Mouse (Mus musculus) olfactory bulb, adult 2 months (tissue): Measurements from ENCODE around the gene Gtf2h1. TPM values are rescaled to one million over a fixed set of nuclear protein-coding genes. Genes with fewer than 3 reads are reported as not detected.

ENCODE experiments used
- H3K27ac ChIP-seq: fragments of 200-500 bp; 2 replicates; pipeline ENCODE4 v1.5.1; 2012; ENCODE audit warnings: low read depth, low read length; ENCODE audit not compliant: insufficient read depth
- H3K4me1 ChIP-seq: fragments of 200-500 bp; 2 replicates; pipeline ENCODE4 v1.6.1; 2012; ENCODE audit warnings: low read length; ENCODE audit not compliant: control insufficient read depth, insufficient read depth
- H3K4me3 ChIP-seq: fragments of 200-500 bp; 2 replicates; pipeline ENCODE4 v1.5.1; 2012; ENCODE audit warnings: mild to moderate bottlenecking, low read depth, low read length, moderate library complexity; ENCODE audit not compliant: insufficient read depth
- CTCF ChIP-seq: fragments of 200-500 bp; IDR thresholded peaks from 2 replicates; pipeline ENCODE4 v1.5.1; 2012; ENCODE audit warnings: low read depth, mild to moderate bottlenecking, low read length, moderate library complexity; ENCODE audit not compliant: insufficient read depth
- POLR2A ChIP-seq: fragments of 200-500 bp; IDR thresholded peaks from 2 replicates; pipeline ENCODE4 v1.6.1; 2012; ENCODE audit warnings: mild to moderate bottlenecking, low read depth, low read length, moderate library complexity; ENCODE audit not compliant: insufficient read depth
- WGBS: fragments of 180-500 bp; shearing (Covaris S2); methylation state at CpG from one replicate; pipeline ENCODE4 v1.1.7; 2018; 5-methylcytosine and 5-hydroxymethylcytosine counted together
- polyA plus RNA-seq: library from polyadenylated mRNA; stranded (reverse); fragments of >200 nt; gene quantifications from 2 replicates; pipeline ENCODE4 v1.2.4, GENCODE M21; 2012; ENCODE audit warnings: low replicate concordance; ENCODE audit not compliant: missing spikeins, insufficient read depth, insufficient read length

Gtf2h1 gene
- polyA plus RNA-seq, 1 experiment = not detected

DNA sequence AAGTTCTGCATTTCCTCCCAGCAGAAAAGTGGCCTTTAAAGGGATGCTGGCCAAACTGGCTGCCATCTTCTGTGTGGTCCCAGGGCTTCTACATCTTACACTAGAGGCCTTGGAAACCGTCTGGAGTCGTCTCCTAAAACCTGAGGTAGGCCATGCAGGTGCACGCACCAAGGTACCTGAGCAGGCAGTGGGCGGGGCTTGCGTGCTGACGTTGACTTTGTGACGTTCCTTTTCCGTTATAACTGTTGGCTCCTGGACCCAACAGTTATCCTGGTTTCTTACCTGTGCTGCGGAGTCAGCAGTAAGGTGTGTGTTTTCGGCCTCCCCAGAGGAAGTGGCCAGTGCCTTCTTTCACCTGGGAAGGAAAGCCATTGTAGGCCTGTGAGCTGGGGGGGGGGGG, 65.1 kb downstream of the Gtf2h1 start, which contains the start of gene Ldhc:
TSS of gene Ldhc (plus strand) at position 208 of the 400 bp plus-strand sequence.
- H3K4me1 ChIP-seq = 0 out of 2 replicates have a peak, but pooled peaks cover 4% of the 10 kb centered on the region
- H3K27ac ChIP-seq = no peak within 1 kb of the TSS
- TF ChIP-seq POLR2A (no peak), CTCF (no peak)
- no peak within 1 kb of the TSS for H3K4me3 ChIP-seq
- 48% methylated on average over 10 of the region's 10 CpGs for WGBS

DNA sequence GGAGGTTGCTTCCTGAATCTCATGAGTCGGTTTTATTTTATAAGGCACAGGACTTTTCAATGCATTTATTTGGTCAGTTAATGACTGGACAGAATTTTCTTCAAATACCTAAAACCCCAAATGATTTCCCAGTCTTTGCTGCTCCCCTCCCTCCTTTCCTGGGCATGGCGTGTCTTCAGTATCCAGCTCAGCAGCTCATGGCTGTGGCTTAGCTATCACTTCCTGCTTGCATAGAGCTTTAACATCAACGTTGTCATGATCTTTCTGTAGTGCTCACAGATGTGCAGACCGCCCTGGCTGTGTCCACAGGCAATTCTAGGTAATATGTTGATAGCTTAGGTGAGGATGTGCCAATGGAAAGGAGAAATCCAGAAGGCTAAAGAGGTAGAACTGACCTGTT, 76.1 kb downstream of the Gtf2h1 start:
- Histone ChIP-seq H3K27ac (no peak overlapping the region), H3K4me3 (no peak overlapping the region), H3K4me1 (no peaks in the 10 kb centered on the region)
- no peak for TF ChIP-seq CTCF
- TF ChIP-seq POLR2A = no peak
- 80% methylated on average over 4 of the region's 4 CpGs for WGBS

Other genes with a start within 250 kb of the Gtf2h1 start
- not detected in 2 replicates for gene Sergef, start 156.3 kb upstream of the Gtf2h1 start, polyA plus RNA-seq
- gene Tph1, start 123.6 kb upstream of the Gtf2h1 start, polyA plus RNA-seq = not detected in 2 replicates
- gene Saal1, start 85.4 kb upstream of the Gtf2h1 start, polyA plus RNA-seq = not detected in 2 replicates
- not detected in 2 replicates for gene Saa3, start 80.4 kb upstream of the Gtf2h1 start, polyA plus RNA-seq
- not detected in 2 replicates for gene Saa4, start 63.5 kb upstream of the Gtf2h1 start, polyA plus RNA-seq
- not detected in 2 replicates for gene Saa1, start 53.1 kb upstream of the Gtf2h1 start, polyA plus RNA-seq
- gene Saa2, start 44.3 kb upstream of the Gtf2h1 start, polyA plus RNA-seq = not detected in 2 replicates
- not detected in 2 replicates for gene Hps5, start within 50 bp of the Gtf2h1 start, polyA plus RNA-seq
- gene Ldha, start 45.4 kb downstream of the Gtf2h1 start, polyA plus RNA-seq = not detected in 2 replicates
- gene Ldhc, start 65.1 kb downstream of the Gtf2h1 start, polyA plus RNA-seq = not detected in 2 replicates
- gene Tsg101, start 123.9 kb downstream of the Gtf2h1 start, polyA plus RNA-seq = 352 and 596 TPM in 2 replicates
- gene Uevld, start 162.4 kb downstream of the Gtf2h1 start, polyA plus RNA-seq = not detected in 2 replicates
- gene Gm9999, start 187.5 kb downstream of the Gtf2h1 start, polyA plus RNA-seq = not detected in 2 replicates
- gene Spty2d1, start 212.3 kb downstream of the Gtf2h1 start, polyA plus RNA-seq = not detected in 2 replicates